Mouse (Mus musculus) frontal cortex, postnatal 10 days (tissue): Measurements from ENCODE around the gene Aox2.

Experiments
- DNase-seq, 2 experiments: peaks; one replicate each; pipeline ENCODE4 v3.0.0; 2022; ENCODE audit warnings: low spot score in 2 of 2, mixed read lengths in 1 of 2

Aox2 gene

GRCm38 (mm10) chr1:58278026-58278425 lies at the start of gene Aox2:
Aox2 (plus strand) TSS chr1:58278326.
- DNase-seq, result no peak

GRCm38 (mm10) chr1:58228916-58229315 lies 49.2 kb upstream of the Aox2 start:
- no peak for DNase-seq

GRCm38 (mm10) chr1:58229774-58230173 lies 48.4 kb upstream of the Aox2 start:
- no peak for DNase-seq

GRCm38 (mm10) chr1:58230542-58230941 lies 47.6 kb upstream of the Aox2 start:
- DNase-seq, result no peak

- no peak for DNase-seq
Observed at GRCm38 (mm10) chr1:58235405-58235804, 42.7 kb upstream of the Aox2 start.

- no peak for DNase-seq
Observed at GRCm38 (mm10) chr1:58237527-58238299, 40.4 kb upstream of the Aox2 start.

- DNase-seq, result no peak
Observed at GRCm38 (mm10) chr1:58238440-58238839, 39.7 kb upstream of the Aox2 start.

GRCm38 (mm10) chr1:58238961-58239360 lies 39.2 kb upstream of the Aox2 start:
- no peak for DNase-seq

GRCm38 (mm10) chr1:58240347-58240746 lies 37.8 kb upstream of the Aox2 start:
- no peak for DNase-seq

- DNase-seq, result no peak
Observed at GRCm38 (mm10) chr1:58244487-58244886, 33.6 kb upstream of the Aox2 start.

GRCm38 (mm10) chr1:58248518-58248917 lies 29.6 kb upstream of the Aox2 start:
- DNase-seq, result no peak

GRCm38 (mm10) chr1:58253466-58253865 lies 24.7 kb upstream of the Aox2 start:
- no peak for DNase-seq

GRCm38 (mm10) chr1:58257195-58257991 lies 20.7 kb upstream of the Aox2 start:
- DNase-seq, result no peak

GRCm38 (mm10) chr1:58260311-58260710 lies 17.8 kb upstream of the Aox2 start:
- no peak for DNase-seq

- no peak for DNase-seq
Observed at GRCm38 (mm10) chr1:58268231-58268630, 9.9 kb upstream of the Aox2 start.

GRCm38 (mm10) chr1:58270807-58271569 lies 7.1 kb upstream of the Aox2 start:
- peak in 1 of 2 experiments; percentile 49 for DNase-seq

- no peak for DNase-seq
Observed at GRCm38 (mm10) chr1:58275879-58276278, 2.2 kb upstream of the Aox2 start.

- no peak for DNase-seq
Observed at GRCm38 (mm10) chr1:58278513-58278912, 387 bp downstream of the Aox2 start.

- DNase-seq, result no peak
Observed at GRCm38 (mm10) chr1:58280381-58280780, 2.3 kb downstream of the Aox2 start.

GRCm38 (mm10) chr1:58280939-58281624 lies 3.0 kb downstream of the Aox2 start:
- no peak for DNase-seq

GRCm38 (mm10) chr1:58281625-58281988 lies 3.5 kb downstream of the Aox2 start:
- DNase-seq, result no peak

GRCm38 (mm10) chr1:58284505-58284904 lies 6.4 kb downstream of the Aox2 start:
- no peak for DNase-seq
